Mouse (Mus musculus): ENCODE data around the gene Ccp110. TPM values are rescaled to one million over a fixed set of nuclear protein-coding genes. Genes with fewer than 3 reads are reported as not detected.

Ccp110 gene
- polyA plus RNA-seq, 1 experiment = 59.8 TPM

GRCm38 (mm10) chr7:118786091-118786490 is 73.7 kb downstream of the Ccp110 start:
- no peaks in the 10 kb centered on the region for H3K4me1 ChIP-seq (ENCODE audit: control insufficient read depth, insufficient read depth, low read length)
- TF ChIP-seq POLR2A (IDR thresholded peaks at IDR 0.05; ENCODE audit: control insufficient read depth, low read depth, low read length) (no peak), CTCF (IDR thresholded peaks at IDR 0.05; ENCODE audit: control insufficient read depth, insufficient read depth, insufficient replicate concordance, low read depth, low read length) (no peak)
- no peaks in the 10 kb centered on the region for H3K27me3 ChIP-seq (ENCODE audit: control insufficient read depth, insufficient read depth, low read length)
- no peak overlapping the region for H3K27ac ChIP-seq (ENCODE audit: control insufficient read depth, insufficient read depth, low read depth, low read length)
- no peaks in the 10 kb centered on the region for H3K36me3 ChIP-seq (ENCODE audit: control insufficient read depth, insufficient read depth, low read length)
- no peak overlapping the region for H3K4me3 ChIP-seq (ENCODE audit: control insufficient read depth, low read depth, low read length)

Other genes starting within 250 kb of the Ccp110 start
- 0.49 and 0.57 TPM in 2 replicates for gene Itpripl2, start 220.6 kb upstream of the Ccp110 start, polyA plus RNA-seq (2012; rRNA removed)
- gene Coq7, start 179.2 kb upstream of the Ccp110 start, polyA plus RNA-seq (2012; rRNA removed) = 23.7 and 25.5 TPM in 2 replicates
- 90.3 and 97.3 TPM in 2 replicates for gene Tmc7, start 127.8 kb upstream of the Ccp110 start, polyA plus RNA-seq (2012; rRNA removed)
- gene Tmc5, start 115.3 kb upstream of the Ccp110 start, polyA plus RNA-seq (2012; rRNA removed) = 72.4 and 74.2 TPM in 2 replicates
- 162 and 164 TPM in 2 replicates for gene Gde1, start 6.8 kb upstream of the Ccp110 start, polyA plus RNA-seq (2012; rRNA removed)
- gene Vps35l, start 27.7 kb downstream of the Ccp110 start, polyA plus RNA-seq (2012; rRNA removed) = 27.0 and 29.5 TPM in 2 replicates
- gene Iqck, start 143.2 kb downstream of the Ccp110 start, polyA plus RNA-seq (2012; rRNA removed) = 41.3 and 47.7 TPM in 2 replicates
- 26.1 and 34.7 TPM in 2 replicates for gene Knop1, start 143.7 kb downstream of the Ccp110 start, polyA plus RNA-seq (2012; rRNA removed)

All from testis, adult 2 months (tissue).